12 mouse cellular contexts compared by ENCODE assay signal in genomic region chr4:109762768-109763501, GRCm38 (mm10).
DNase-seq lines count a peak whose midpoint lies in the region; ATAC-seq and TF ChIP-seq lines count a peak whose summit lies in the region.
"Had no signal": no experiment of that assay in that cellular context is flagged by ENCODE, and none has a peak within 500 bp of the region (broad histone marks: within the 10 kb centered on the region; RNA-seq: fewer than 3 reads in every experiment).

No protein-coding gene starts in this region.

- H3K4me1 ChIP-seq in ES-E14 (ENCODE audit: control insufficient read depth in 2 of 2, insufficient read depth in 2 of 2, low read length in 2 of 2, poor library complexity in 1 of 2), result peaks cover 0 to 5% of the 10 kb centered on the region in 2 experiments; a peak in 2 of 4 replicates
- H3K4me1 ChIP-seq in forebrain, embryonic 15.5 days, result peaks cover 6% of the 10 kb centered on the region
- peaks cover 9% of the 10 kb centered on the region; the same call in 1 of the 2 replicates for H3K4me1 ChIP-seq in midbrain, embryonic 13.5 days (replicated peaks)
- H3K4me1 ChIP-seq: embryonic facial prominence, embryonic 13.5 days had no signal

- no peaks in the 10 kb centered on the region for H3K9me3 ChIP-seq in ES-E14 (ENCODE audit: control insufficient read depth, insufficient read depth, low read depth, low read length)
- no peaks in the 10 kb centered on the region for H3K9me3 ChIP-seq in forebrain, embryonic 15.5 days
- H3K9me3 ChIP-seq in midbrain, embryonic 13.5 days, result no peaks in the 10 kb centered on the region
- H3K9me3 ChIP-seq: embryonic facial prominence, embryonic 13.5 days; limb, embryonic 12.5 days had no signal

- peak; percentile 13 for DNase-seq in ES-E14 (ENCODE audit: low read depth, low spot score)
- peak; percentile 23 for DNase-seq in cerebellum, adult 9-11 months
- DNase-seq in spleen, adult 12 weeks (ENCODE audit: low spot score), result no peak
- DNase-seq in heart, adult 18-20 months, result no peak
- DNase-seq in thymus, postnatal 25 days, result no peak
- DNase-seq: kidney, adult 2 months had no signal

- H3K27ac ChIP-seq in ES-E14 (ENCODE audit: insufficient read depth, low read depth, low read length, poor library complexity, severe bottlenecking), result no peak overlapping the region
- H3K27ac ChIP-seq in forebrain, embryonic 15.5 days (replicated peaks), result peak overlapping the region; percentile 51
- peak overlapping the region; percentile 56; the same call in 1 of the 2 replicates for H3K27ac ChIP-seq in midbrain, embryonic 13.5 days
- H3K27ac ChIP-seq: embryonic facial prominence, embryonic 13.5 days; limb, embryonic 12.5 days had no signal

- ATAC-seq in forebrain, embryonic 15.5 days (replicated peaks), result peak; percentile 96
- peak; percentile 97 for ATAC-seq in midbrain, embryonic 13.5 days
- no peak for ATAC-seq in inflammation-experienced regulatory T-cells, adult 6 months

- in situ Hi-C loops in ES-E14 (cut with MboI; ENCODE audit: low sequenced_read_pairs in 2 of 2, unreplicated experiment in 2 of 2), result no loop called here

- peak overlapping the region; percentile 22 for H3K4me2 ChIP-seq in forebrain, embryonic 15.5 days (replicated peaks)
- H3K4me2 ChIP-seq in midbrain, embryonic 13.5 days (replicated peaks), result no peak overlapping the region; the same call in 1 of the 2 replicates
- H3K4me2 ChIP-seq: embryonic facial prominence, embryonic 13.5 days; limb, embryonic 12.5 days had no signal

- no peak overlapping the region for H3K4me3 ChIP-seq in ES-E14 (ENCODE audit: insufficient read depth in 1 of 2, low read depth in 1 of 2, low read length in 2 of 2, poor library complexity in 1 of 2, severe bottlenecking in 1 of 2)
- H3K4me3 ChIP-seq in forebrain, embryonic 15.5 days, result no peak overlapping the region; the same call in 1 of the 2 replicates
- H3K4me3 ChIP-seq in midbrain, embryonic 13.5 days (replicated peaks), result no peak overlapping the region
- H3K4me3 ChIP-seq: embryonic facial prominence, embryonic 13.5 days; limb, embryonic 12.5 days had no signal

- H3K9ac ChIP-seq in ES-E14 (ENCODE audit: insufficient read depth, low read depth, low read length, poor library complexity, severe bottlenecking), result no peak overlapping the region
- no peak overlapping the region for H3K9ac ChIP-seq in forebrain, embryonic 15.5 days (replicated peaks)
- no peak overlapping the region for H3K9ac ChIP-seq in midbrain, embryonic 13.5 days (replicated peaks)
- H3K9ac ChIP-seq: embryonic facial prominence, embryonic 13.5 days; limb, embryonic 12.5 days had no signal

- 10% methylated on average over 7 of the region's 7 CpGs for WGBS in forebrain, embryonic 15.5 days
- WGBS in midbrain, embryonic 13.5 days, result 5% methylated on average over 7 of the region's 7 CpGs

- no peaks in the 10 kb centered on the region for H3K27me3 ChIP-seq in forebrain, embryonic 15.5 days
- peaks cover 5% of the 10 kb centered on the region; the same call in 1 of the 2 replicates for H3K27me3 ChIP-seq in midbrain, embryonic 13.5 days
- H3K27me3 ChIP-seq: CH12.LX; embryonic facial prominence, embryonic 13.5 days; limb, embryonic 12.5 days had no signal

- H3K36me3 ChIP-seq in ES-E14 (ENCODE audit: control insufficient read depth, insufficient read depth, low read length, poor library complexity, severe bottlenecking), result no peaks in the 10 kb centered on the region
- no peaks in the 10 kb centered on the region for H3K36me3 ChIP-seq in forebrain, embryonic 15.5 days
- no peaks in the 10 kb centered on the region for H3K36me3 ChIP-seq in midbrain, embryonic 13.5 days
- H3K36me3 ChIP-seq: embryonic facial prominence, embryonic 13.5 days; limb, embryonic 12.5 days had no signal

TF ChIP-seq in ES-E14, 5 proteins besides CTCF, POLR2A, EP300 and RAD21:
- no peak for TF ChIP-seq ZC3H11A (IDR thresholded peaks at IDR 0.05; ENCODE audit: borderline replicate concordance, low read depth, low read length)

Comparison
In these comparisons a context has a peak if more than half of its experiments do, and no peak if none do; other contexts are left out.
1. DNase-seq: peak in ES-E14 (single experiment) and cerebellum, adult 9-11 months (single experiment); none in spleen, adult 12 weeks (single experiment), heart, adult 18-20 months (0 of 2) and thymus, postnatal 25 days (single experiment).